Mouse (Mus musculus): ENCODE results near the gene Tbc1d16.

Tbc1d16 gene

GRCm38 (mm10) chr11:119208870-119209370, 19.4 kb downstream of the Tbc1d16 start:
- DNase-seq (ENCODE audit: low spot score in 2 of 2), result no peak

- no peak for DNase-seq (ENCODE audit: low spot score in 2 of 2)
These were observed 20.3 kb downstream of the Tbc1d16 start for GRCm38 (mm10) chr11:119207986-119208385.

- DNase-seq (ENCODE audit: low spot score in 2 of 2), result no peak
These were observed 21.7 kb downstream of the Tbc1d16 start for GRCm38 (mm10) chr11:119206562-119206961.

GRCm38 (mm10) chr11:119205738-119206137, 22.6 kb downstream of the Tbc1d16 start:
- DNase-seq (ENCODE audit: low spot score in 2 of 2), result no peak

GRCm38 (mm10) chr11:119203423-119203822, 24.9 kb downstream of the Tbc1d16 start:
- no peak for DNase-seq (ENCODE audit: low spot score in 2 of 2)

- no peak for DNase-seq (ENCODE audit: low spot score in 2 of 2)
These were observed 29.1 kb downstream of the Tbc1d16 start for GRCm38 (mm10) chr11:119199233-119199601.

- no peak for DNase-seq (ENCODE audit: low spot score in 2 of 2)
These were observed 29.6 kb downstream of the Tbc1d16 start for GRCm38 (mm10) chr11:119198564-119199232.

- DNase-seq (ENCODE audit: low spot score in 2 of 2), result no peak
These were observed 30.4 kb downstream of the Tbc1d16 start for GRCm38 (mm10) chr11:119197618-119198563.

GRCm38 (mm10) chr11:119192605-119193004, 35.7 kb downstream of the Tbc1d16 start:
- no peak for DNase-seq (ENCODE audit: low spot score in 2 of 2)

GRCm38 (mm10) chr11:119192176-119192575, 36.1 kb downstream of the Tbc1d16 start:
- DNase-seq (ENCODE audit: low spot score in 2 of 2), result no peak

- peak; percentile 22 to 24 for DNase-seq (ENCODE audit: low spot score in 2 of 2)
These were observed 36.7 kb downstream of the Tbc1d16 start for GRCm38 (mm10) chr11:119191606-119192081.

- DNase-seq (ENCODE audit: low spot score in 2 of 2), result peak; percentile 61 to 68
These were observed 37.8 kb downstream of the Tbc1d16 start for GRCm38 (mm10) chr11:119190498-119190897.

GRCm38 (mm10) chr11:119189319-119189718, 39.0 kb downstream of the Tbc1d16 start:
- DNase-seq (ENCODE audit: low spot score in 2 of 2), result no peak

GRCm38 (mm10) chr11:119188389-119188788, 39.9 kb downstream of the Tbc1d16 start:
- DNase-seq (ENCODE audit: low spot score in 2 of 2), result no peak

GRCm38 (mm10) chr11:119187800-119188197, 40.5 kb downstream of the Tbc1d16 start:
- no peak for DNase-seq (ENCODE audit: low spot score in 2 of 2)

GRCm38 (mm10) chr11:119186989-119187799, 41.1 kb downstream of the Tbc1d16 start:
- peak; percentile 60 to 64 for DNase-seq (ENCODE audit: low spot score in 2 of 2)

- no peak for DNase-seq (ENCODE audit: low spot score in 2 of 2)
These were observed 41.9 kb downstream of the Tbc1d16 start for GRCm38 (mm10) chr11:119186381-119186780.

GRCm38 (mm10) chr11:119183684-119184310, 44.5 kb downstream of the Tbc1d16 start:
- DNase-seq (ENCODE audit: low spot score in 2 of 2), result no peak

- DNase-seq (ENCODE audit: low spot score in 2 of 2), result no peak
These were observed 46.4 kb downstream of the Tbc1d16 start for GRCm38 (mm10) chr11:119181861-119182395.

- no peak for DNase-seq (ENCODE audit: low spot score in 2 of 2)
These were observed 47.3 kb downstream of the Tbc1d16 start for GRCm38 (mm10) chr11:119180824-119181582.

Data from spleen, postnatal 36 days (tissue).